Mouse (Mus musculus): Measurements from ENCODE around the gene Prss29.

Prss29 gene

GRCm38 (mm10) chr17:25318354-25318753, at the start of gene Prss29:
Gene Prss29 (plus strand): TSS chr17:25318654.
- DNase-seq (ENCODE audit: low read depth, low spot score) = no peak

GRCm38 (mm10) chr17:25270795-25271335, 47.6 kb upstream of the Prss29 start:
- no peak for DNase-seq (ENCODE audit: low read depth, low spot score)

GRCm38 (mm10) chr17:25272326-25272725, 46.1 kb upstream of the Prss29 start:
- no peak for DNase-seq (ENCODE audit: low read depth, low spot score)

- DNase-seq (ENCODE audit: low read depth, low spot score) = peak; percentile 87
These were observed 45.3 kb upstream of the Prss29 start for GRCm38 (mm10) chr17:25272951-25273705.

GRCm38 (mm10) chr17:25273706-25274501, 44.5 kb upstream of the Prss29 start:
- peak; percentile 97 for DNase-seq (ENCODE audit: low read depth, low spot score)

- no peak for DNase-seq (ENCODE audit: low read depth, low spot score)
These were observed 43.7 kb upstream of the Prss29 start, which contains the start of gene Ube2i for GRCm38 (mm10) chr17:25274571-25275346. Gene Ube2i (minus strand): TSS chr17:25274622.

GRCm38 (mm10) chr17:25275833-25276232, 42.6 kb upstream of the Prss29 start:
- DNase-seq (ENCODE audit: low read depth, low spot score) = no peak

- DNase-seq (ENCODE audit: low read depth, low spot score) = no peak
These were observed 36.3 kb upstream of the Prss29 start for GRCm38 (mm10) chr17:25282133-25282532.

- DNase-seq (ENCODE audit: low read depth, low spot score) = no peak
These were observed 33.4 kb upstream of the Prss29 start for GRCm38 (mm10) chr17:25285033-25285432.

GRCm38 (mm10) chr17:25288842-25289241, 29.6 kb upstream of the Prss29 start:
- no peak for DNase-seq (ENCODE audit: low read depth, low spot score)

- no peak for DNase-seq (ENCODE audit: low read depth, low spot score)
These were observed 28.0 kb upstream of the Prss29 start for GRCm38 (mm10) chr17:25290411-25290810.

- DNase-seq (ENCODE audit: low read depth, low spot score) = no peak
These were observed 25.0 kb upstream of the Prss29 start for GRCm38 (mm10) chr17:25293495-25293894.

GRCm38 (mm10) chr17:25294111-25294510, 24.3 kb upstream of the Prss29 start:
- DNase-seq (ENCODE audit: low read depth, low spot score) = no peak

GRCm38 (mm10) chr17:25298094-25298493, 20.4 kb upstream of the Prss29 start, which contains the start of gene Prss34:
Gene Prss34 (plus strand): TSS chr17:25298394.
- no peak for DNase-seq (ENCODE audit: low read depth, low spot score)

GRCm38 (mm10) chr17:25308346-25308745, 10.1 kb upstream of the Prss29 start, which contains the start of gene Prss28:
Gene Prss28 (plus strand): TSS chr17:25308646.
- no peak for DNase-seq (ENCODE audit: low read depth, low spot score)

- no peak for DNase-seq (ENCODE audit: low read depth, low spot score)
These were observed 2.4 kb downstream of the Prss29 start for GRCm38 (mm10) chr17:25320819-25321218.

GRCm38 (mm10) chr17:25322930-25323329, 4.5 kb downstream of the Prss29 start:
- DNase-seq (ENCODE audit: low read depth, low spot score) = no peak

- no peak for DNase-seq (ENCODE audit: low read depth, low spot score)
These were observed 13.9 kb downstream of the Prss29 start for GRCm38 (mm10) chr17:25332321-25332720.

GRCm38 (mm10) chr17:25333943-25334342, 15.5 kb downstream of the Prss29 start:
- DNase-seq (ENCODE audit: low read depth, low spot score) = peak; percentile 40

GRCm38 (mm10) chr17:25338218-25338617, 19.8 kb downstream of the Prss29 start:
- DNase-seq (ENCODE audit: low read depth, low spot score) = no peak

- DNase-seq (ENCODE audit: low read depth, low spot score) = no peak
These were observed 21.5 kb downstream of the Prss29 start for GRCm38 (mm10) chr17:25340003-25340402.
